ENCODE assay signal across 9 mouse cellular contexts in genomic region chr15:12380548-12380947, GRCm38 (mm10). TPM values are rescaled to one million over a fixed set of nuclear protein-coding genes. Genes with fewer than 3 reads are reported as not detected.
DNase-seq lines count a peak whose midpoint lies in the region.
"Had no signal": no experiment of that assay in that cellular context is flagged by ENCODE, and none has a peak within 500 bp of the region (broad histone marks: within the 10 kb centered on the region; RNA-seq: fewer than 3 reads in every experiment).

No protein-coding gene starts in this region.

- DNase-seq in adrenal gland, postnatal 14 days, result peak; percentile 79
- no peak for DNase-seq in adrenal gland, adult 2 months
- peak; percentile 49 for DNase-seq in ovary, postnatal 36 days (ENCODE audit: low spot score)
- no peak for DNase-seq in ovary, adult 18-20 months (ENCODE audit: low spot score)
- DNase-seq in hindlimb bud, embryonic 11.5 days (ENCODE audit: extremely low spot score, low read depth, low spot score), result peak; percentile 26
- peak; percentile 63 for DNase-seq in mesoderm, embryonic 11.5 days (ENCODE audit: low read depth, low spot score)
- DNase-seq in thymus, postnatal 4 days, result peak; percentile 87
- no peak for DNase-seq in forebrain, embryonic 10.5 days (ENCODE audit: extremely low spot score, low spot score)

- no peaks in the 10 kb centered on the region for H3K36me3 ChIP-seq in forebrain, embryonic 10.5 days (replicated peaks)
- H3K36me3 ChIP-seq: stomach, embryonic 15.5 days had no signal

- H3K4me3 ChIP-seq in forebrain, embryonic 10.5 days, result no peak overlapping the region
- H3K4me3 ChIP-seq: stomach, embryonic 15.5 days had no signal

- H3K27ac ChIP-seq in forebrain, embryonic 10.5 days, result no peak overlapping the region
- H3K27ac ChIP-seq: stomach, embryonic 15.5 days had no signal

- peaks cover 17% of the 10 kb centered on the region for H3K4me1 ChIP-seq in forebrain, embryonic 10.5 days

- H3K9me3 ChIP-seq in forebrain, embryonic 10.5 days, result no peaks in the 10 kb centered on the region
- H3K9me3 ChIP-seq: stomach, embryonic 15.5 days had no signal

- H3K27me3 ChIP-seq in forebrain, embryonic 10.5 days (ENCODE audit: poor library complexity, severe bottlenecking), result peaks cover 15% of the 10 kb centered on the region
- H3K27me3 ChIP-seq: stomach, embryonic 15.5 days had no signal

- WGBS in forebrain, embryonic 10.5 days, result 51% methylated on average over 5 of the region's 5 CpGs

RNA-seq across cellular contexts. Expression of gene 1810049J17Rik, which starts 58.8 kb away (rescaled TPM):
- 2.0 TPM in 1 of 2 replicates, not detected in the other for total RNA-seq in adrenal gland, postnatal 14 days (2021)
- total RNA-seq in adrenal gland, adult 2 months (2021), result 1 to 10 TPM in 1 of 2 experiments, under 1 TPM in 1; 0.73 to 2.2 TPM
- 0.75 and 1.8 TPM in 2 replicates for polyA plus RNA-seq in adrenal gland, adult 2 months (2012; rRNA removed)
- 1.4 TPM in 1 of 2 replicates, not detected in the other for polyA plus RNA-seq in forebrain, embryonic 10.5 days (2016; fragmentation: Nextera tagmentation; extraction: Ambion mirVana)

RNA-seq across cellular contexts. Expression of gene Golph3, which starts 59.3 kb away (rescaled TPM):
- 109 and 116 TPM in 2 replicates for total RNA-seq in adrenal gland, postnatal 14 days (2021)
- total RNA-seq in adrenal gland, adult 2 months (2021), result 100 to 1,000 TPM; 127 to 150 TPM
- polyA plus RNA-seq in adrenal gland, adult 2 months (2012; rRNA removed), result 157 and 164 TPM in 2 replicates
- 67.3 and 68.7 TPM in 2 replicates for polyA plus RNA-seq in forebrain, embryonic 10.5 days (2016; fragmentation: Nextera tagmentation; extraction: Ambion mirVana)

Comparison
In these comparisons a context has a peak if more than half of its experiments do, and no peak if none do; other contexts are left out.
1. DNase-seq: peak in adrenal gland, postnatal 14 days (single experiment), ovary, postnatal 36 days (single experiment), hindlimb bud, embryonic 11.5 days (single experiment), mesoderm, embryonic 11.5 days (single experiment) and thymus, postnatal 4 days (single experiment); none in adrenal gland, adult 2 months (single experiment), ovary, adult 18-20 months (single experiment) and forebrain, embryonic 10.5 days (single experiment).